Mouse (Mus musculus): ENCODE results near the gene Epb41l4b.

GRCm38 (mm10) chr4:56946180-56946579 lies 197.1 kb downstream of the Epb41l4b start:
- no peak for TF ChIP-seq CTCF (IDR thresholded peaks at IDR 0.05; ENCODE audit: low read depth)
- no peak for TF ChIP-seq EP300 (optimal IDR thresholded peaks at IDR 0.05)
